Mouse (Mus musculus) erythroblast, embryonic 14.5 days (primary cell): Measurements from ENCODE around the gene Psmc3ip. TPM values are rescaled to one million over a fixed set of nuclear protein-coding genes. Genes with fewer than 3 reads are reported as not detected.

ENCODE experiments used
- H3K27me3 ChIP-seq: 2 replicates; pipeline ENCODE4 v1.6.1; 2012; ENCODE audit warnings: inconsistent platforms; ENCODE audit not compliant: control insufficient read depth
- H3K36me3 ChIP-seq: 2 replicates; pipeline ENCODE4 v1.6.1; 2012; ENCODE audit warnings: mild to moderate bottlenecking, inconsistent platforms; ENCODE audit not compliant: control insufficient read depth
- H3K4me1 ChIP-seq: 2 replicates; pipeline ENCODE4 v1.6.1; 2012; ENCODE audit warnings: inconsistent platforms; ENCODE audit not compliant: control insufficient read depth
- H3K4me3 ChIP-seq: replicated peaks from 2 replicates; pipeline ENCODE3; 2012; ENCODE audit warnings: moderate library complexity, mild to moderate bottlenecking, inconsistent platforms
- H3K9me3 ChIP-seq: 2 replicates; pipeline ENCODE4 v1.6.1; 2012; ENCODE audit warnings: low read length, inconsistent platforms, mixed read lengths; ENCODE audit not compliant: control insufficient read depth
- GATA1 ChIP-seq: IDR thresholded peaks from 2 replicates; pipeline ENCODE4 v1.6.1; 2012; ENCODE audit warnings: low read length, inconsistent platforms, mixed read lengths
- TAL1 ChIP-seq: IDR thresholded peaks from 3 replicates; pipeline ENCODE4 v1.6.1; 2012; ENCODE audit warnings: low read length, inconsistent platforms, mixed read lengths
- polyA plus RNA-seq: library from polyadenylated mRNA; stranded (reverse); fragments of >175 nt; gene quantifications from 2 replicates; pipeline ENCODE4 v1.2.3, GENCODE M21; 2012

Gene Psmc3ip
- polyA plus RNA-seq, 1 experiment: 5.2 TPM

- no peak overlapping the region for H3K4me3 ChIP-seq
These were observed 35.1 kb downstream of the Psmc3ip start for GRCm38 (mm10) chr11:101060126-101060525.

GRCm38 (mm10) chr11:101059473-101059872, 35.8 kb downstream of the Psmc3ip start:
- TF ChIP-seq GATA1 (no peak), TAL1 (no peak)
- Histone ChIP-seq H3K4me3 (no peak overlapping the region), H3K4me1 (peaks cover 58% of the 10 kb centered on the region), H3K36me3 (peaks cover 99% of the 10 kb centered on the region), H3K9me3 (no peaks in the 10 kb centered on the region), H3K27me3 (no peaks in the 10 kb centered on the region)

More at GRCm38 (mm10) chr11:101060126-101060525, 35.1 kb downstream of the Psmc3ip start:
- Histone ChIP-seq H3K4me1 (peaks cover 62% of the 10 kb centered on the region), H3K36me3 (peaks cover 99% of the 10 kb centered on the region), H3K27me3 (no peaks in the 10 kb centered on the region), H3K9me3 (no peaks in the 10 kb centered on the region)
- TF ChIP-seq GATA1 (no peak), TAL1 (no peak)

GRCm38 (mm10) chr11:101058726-101059125, 36.5 kb downstream of the Psmc3ip start:
- H3K27me3 ChIP-seq: no peaks in the 10 kb centered on the region
- H3K36me3 ChIP-seq: peaks cover 99% of the 10 kb centered on the region
- TF ChIP-seq GATA1: no peak
- no peak for TF ChIP-seq TAL1
- no peak overlapping the region for H3K4me3 ChIP-seq
- peaks cover 3% of the 10 kb centered on the region for H3K9me3 ChIP-seq
- H3K4me1 ChIP-seq: peaks cover 51% of the 10 kb centered on the region

- peaks cover 99% of the 10 kb centered on the region for H3K36me3 ChIP-seq
- peaks cover 42% of the 10 kb centered on the region for H3K4me1 ChIP-seq
- H3K4me3 ChIP-seq: no peak overlapping the region
- H3K27me3 ChIP-seq: no peaks in the 10 kb centered on the region
- H3K9me3 ChIP-seq: peaks cover 11% of the 10 kb centered on the region
- no peak for TF ChIP-seq GATA1
- no peak for TF ChIP-seq TAL1
These were observed 37.4 kb downstream of the Psmc3ip start for GRCm38 (mm10) chr11:101057860-101058259.

- no peaks in the 10 kb centered on the region for H3K27me3 ChIP-seq
- peaks cover 34% of the 10 kb centered on the region for H3K4me1 ChIP-seq
- no peak for TF ChIP-seq TAL1
- no peak for TF ChIP-seq GATA1
- no peak overlapping the region for H3K4me3 ChIP-seq
- peaks cover 12% of the 10 kb centered on the region for H3K9me3 ChIP-seq
- peaks cover 99% of the 10 kb centered on the region for H3K36me3 ChIP-seq
These were observed 38.4 kb downstream of the Psmc3ip start for GRCm38 (mm10) chr11:101056885-101057284.

- Histone ChIP-seq H3K27me3 (no peaks in the 10 kb centered on the region), H3K4me1 (peaks cover 25% of the 10 kb centered on the region), H3K9me3 (peaks cover 12% of the 10 kb centered on the region), H3K4me3 (no peak overlapping the region), H3K36me3 (peaks cover 100% of the 10 kb centered on the region)
- no peak for TF ChIP-seq GATA1
- no peak for TF ChIP-seq TAL1
These were observed 39.8 kb downstream of the Psmc3ip start for GRCm38 (mm10) chr11:101055418-101055817.

GRCm38 (mm10) chr11:101053974-101054373, 41.3 kb downstream of the Psmc3ip start:
- Histone ChIP-seq H3K4me1 (peaks cover 25% of the 10 kb centered on the region), H3K4me3 (no peak overlapping the region), H3K27me3 (no peaks in the 10 kb centered on the region), H3K9me3 (peaks cover 12% of the 10 kb centered on the region), H3K36me3 (peaks cover 100% of the 10 kb centered on the region)
- TF ChIP-seq GATA1 (no peak), TAL1 (no peak)

GRCm38 (mm10) chr11:101052751-101053473, 42.3 kb downstream of the Psmc3ip start:
- Histone ChIP-seq H3K4me1 (peaks cover 14% of the 10 kb centered on the region), H3K4me3 (no peak overlapping the region), H3K36me3 (peaks cover 100% of the 10 kb centered on the region), H3K9me3 (peaks cover 12% of the 10 kb centered on the region), H3K27me3 (no peaks in the 10 kb centered on the region)
- no peak for TF ChIP-seq GATA1

GRCm38 (mm10) chr11:101051617-101052016, 43.6 kb downstream of the Psmc3ip start:
- Histone ChIP-seq H3K27me3 (no peaks in the 10 kb centered on the region), H3K4me3 (no peak overlapping the region), H3K4me1 (peaks cover 8% of the 10 kb centered on the region), H3K36me3 (peaks cover 100% of the 10 kb centered on the region), H3K9me3 (peaks cover 12% of the 10 kb centered on the region)
- no peak for TF ChIP-seq GATA1
- TF ChIP-seq TAL1: no peak

GRCm38 (mm10) chr11:101051051-101051493, 44.2 kb downstream of the Psmc3ip start:
- TF ChIP-seq TAL1 (no peak), GATA1 (no peak)
- Histone ChIP-seq H3K9me3 (peaks cover 12% of the 10 kb centered on the region), H3K27me3 (no peaks in the 10 kb centered on the region), H3K36me3 (peaks cover 100% of the 10 kb centered on the region), H3K4me1 (peaks cover 8% of the 10 kb centered on the region), H3K4me3 (no peak overlapping the region)
